Mouse (Mus musculus): ENCODE measurements at regions not wholly inside any gene's neighbourhood (a gene's known extent, or its start where the extent isn't known, plus 50 kb on each side); places are given as distances from the start of the nearest gene placed in this dataset.

GRCm38 (mm10) chr14:87348825-87349224, 67.6 kb upstream of the Tdrd3 start:
- DNase-seq, result no peak

- no peak for DNase-seq
Observed at GRCm38 (mm10) chr14:87365793-87366192, 50.6 kb upstream of the Tdrd3 start.

All from retina, postnatal 1 day (tissue).